Mouse (Mus musculus) lung, adult 2 months (tissue): Measurements from ENCODE around the gene BC005537.

ENCODE experiments used
- CTCF ChIP-seq: fragments of 200-500 bp; IDR thresholded peaks from 2 replicates; pipeline ENCODE4 v1.5.1; 2011; ENCODE audit warnings: mild to moderate bottlenecking, low read length, control low read depth; ENCODE audit not compliant: insufficient read depth
- POLR2A ChIP-seq: fragments of 200-500 bp; IDR thresholded peaks from 2 replicates; pipeline ENCODE4 v1.6.1; 2011; ENCODE audit warnings: low read depth, mild to moderate bottlenecking, control low read depth, low read length, borderline replicate concordance; ENCODE audit errors: extremely low read depth

DNA sequence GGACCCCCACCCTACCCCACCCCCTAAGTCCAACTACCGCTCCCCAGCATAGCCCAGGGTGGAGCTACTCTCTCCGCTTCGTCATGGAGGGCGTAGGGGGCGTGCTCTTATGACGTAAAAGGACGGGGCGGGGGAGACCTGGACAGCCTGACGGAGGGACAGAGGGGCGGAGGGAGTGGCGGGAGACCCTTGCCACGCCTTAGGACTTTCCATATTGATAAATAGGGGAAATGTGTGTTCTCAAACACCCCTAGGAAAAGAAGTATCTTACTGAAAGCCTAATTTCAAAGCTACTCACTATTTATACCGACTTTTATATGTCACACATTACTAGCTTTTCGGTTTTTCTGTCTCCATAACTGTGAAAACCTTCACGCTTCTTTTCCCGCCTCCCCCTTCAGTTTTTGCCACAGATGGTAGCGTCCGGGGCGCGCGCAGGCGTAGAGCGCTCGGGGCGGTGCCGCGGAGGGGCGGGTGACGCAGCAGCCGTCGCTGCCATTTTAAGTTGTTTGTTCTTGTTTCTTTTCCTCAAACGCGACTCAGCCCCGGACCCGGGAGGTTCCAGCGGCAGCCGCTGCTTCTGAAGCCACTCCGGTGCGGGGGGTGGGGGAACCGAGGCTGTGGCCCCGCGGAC is 666 bp upstream of the BC005537 start:
- TF ChIP-seq CTCF, result no peak
- peak; percentile 98 for TF ChIP-seq POLR2A
